Mouse (Mus musculus): ENCODE results near the gene Akap13. TPM values are rescaled to one million over a fixed set of nuclear protein-coding genes. Genes with fewer than 3 reads are reported as not detected.

Akap13 gene
- polyA plus RNA-seq, 1 experiment from 2014 or later = 17.4 TPM

DNA sequence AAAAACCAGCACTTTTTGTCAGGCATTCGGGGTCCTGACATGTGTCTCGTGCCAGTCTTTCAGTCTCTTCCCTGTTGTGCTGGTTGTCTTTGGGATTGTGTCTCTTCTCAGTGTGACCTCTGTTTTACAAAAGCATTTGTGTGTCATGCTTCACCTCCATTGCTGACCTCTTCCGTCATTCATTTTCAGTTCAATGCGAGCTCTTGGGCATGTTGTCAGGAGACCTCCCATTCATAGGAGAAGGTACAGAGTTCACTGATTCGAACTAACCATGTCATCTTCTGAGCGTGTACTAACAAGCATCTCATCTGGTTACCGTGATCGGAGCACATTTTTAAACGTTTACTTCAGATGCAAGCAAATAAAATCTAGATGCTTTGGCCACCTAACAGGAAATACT is 224.3 kb downstream of the Akap13 start:
- H3K36me3 ChIP-seq (ENCODE audit: control insufficient read depth, insufficient read depth) = peaks cover 13% of the 10 kb centered on the region
- no peak overlapping the region for H3K27ac ChIP-seq (ENCODE audit: low read depth, low read length)
- no peak overlapping the region for H3K9ac ChIP-seq (ENCODE audit: low read depth, low read length)
- no peaks in the 10 kb centered on the region for H3K4me1 ChIP-seq (replicated peaks; ENCODE audit: control insufficient read depth, insufficient read depth, low read length)
- H3K9me3 ChIP-seq (ENCODE audit: control insufficient read depth) = no peaks in the 10 kb centered on the region
- 78% methylated on average over 9 of the region's 9 CpGs for WGBS
- H3K27me3 ChIP-seq (replicated peaks; ENCODE audit: control insufficient read depth, insufficient read depth, low read length) = no peaks in the 10 kb centered on the region
- H3K4me2 ChIP-seq (replicated peaks; ENCODE audit: low read depth) = no peak overlapping the region
- no peak overlapping the region for H3K4me3 ChIP-seq (ENCODE audit: low read depth, low read length)
- no peak for ATAC-seq
- TF ChIP-seq CTCF (IDR thresholded peaks at IDR 0.05; ENCODE audit: low read depth) = no peak

GRCm38 (mm10) chr7:75682901-75683300 is 227.6 kb downstream of the Akap13 start:
- H3K27ac ChIP-seq (ENCODE audit: low read depth, low read length) = no peak overlapping the region
- WGBS = 97% methylated on average over 1 of the region's 1 CpGs
- H3K27me3 ChIP-seq (replicated peaks; ENCODE audit: control insufficient read depth, insufficient read depth, low read length) = no peaks in the 10 kb centered on the region
- H3K36me3 ChIP-seq (ENCODE audit: control insufficient read depth, insufficient read depth) = peaks cover 20% of the 10 kb centered on the region
- no peak for TF ChIP-seq CTCF (IDR thresholded peaks at IDR 0.05; ENCODE audit: low read depth)
- no peaks in the 10 kb centered on the region for H3K9me3 ChIP-seq (ENCODE audit: control insufficient read depth)
- H3K4me3 ChIP-seq (ENCODE audit: low read depth, low read length) = no peak overlapping the region
- no peak for ATAC-seq
- no peak overlapping the region for H3K9ac ChIP-seq (ENCODE audit: low read depth, low read length)
- H3K4me2 ChIP-seq (replicated peaks; ENCODE audit: low read depth) = no peak overlapping the region
- no peaks in the 10 kb centered on the region for H3K4me1 ChIP-seq (replicated peaks; ENCODE audit: control insufficient read depth, insufficient read depth, low read length)

DNA sequence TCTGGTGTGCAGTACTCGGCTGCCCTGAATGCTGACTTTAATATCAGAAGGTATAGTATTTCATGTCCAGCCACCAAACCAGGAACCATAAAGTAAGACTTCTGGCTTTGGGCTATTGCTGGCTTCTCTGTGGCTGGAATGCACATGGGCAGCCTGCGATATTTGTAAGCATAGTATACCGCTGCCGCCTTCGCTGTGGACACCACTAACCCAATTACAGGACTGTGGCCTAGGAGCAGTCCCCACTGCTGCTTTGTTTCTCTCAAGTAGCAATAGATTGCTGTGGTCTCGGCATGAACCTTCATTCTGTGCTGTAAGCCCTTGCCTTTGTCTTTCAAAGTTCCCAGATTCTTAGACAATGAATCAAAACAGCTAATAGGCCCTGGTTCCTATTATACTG is 228.1 kb downstream of the Akap13 start:
- WGBS = 91% methylated on average over 6 of the region's 6 CpGs
- Histone ChIP-seq H3K4me2 (replicated peaks; ENCODE audit: low read depth) (no peak overlapping the region), H3K9ac (ENCODE audit: low read depth, low read length) (no peak overlapping the region), H3K9me3 (ENCODE audit: control insufficient read depth) (no peaks in the 10 kb centered on the region), H3K27ac (ENCODE audit: low read depth, low read length) (no peak overlapping the region), H3K36me3 (ENCODE audit: control insufficient read depth, insufficient read depth) (peaks cover 21% of the 10 kb centered on the region), H3K4me3 (ENCODE audit: low read depth, low read length) (no peak overlapping the region), H3K4me1 (replicated peaks; ENCODE audit: control insufficient read depth, insufficient read depth, low read length) (no peaks in the 10 kb centered on the region), H3K27me3 (replicated peaks; ENCODE audit: control insufficient read depth, insufficient read depth, low read length) (no peaks in the 10 kb centered on the region)
- no peak for ATAC-seq
- no peak for TF ChIP-seq CTCF (IDR thresholded peaks at IDR 0.05; ENCODE audit: low read depth)

GRCm38 (mm10) chr7:75684976-75685375 is 229.6 kb downstream of the Akap13 start:
- H3K9me3 ChIP-seq (ENCODE audit: control insufficient read depth) = no peaks in the 10 kb centered on the region
- no peaks in the 10 kb centered on the region for H3K4me1 ChIP-seq (replicated peaks; ENCODE audit: control insufficient read depth, insufficient read depth, low read length)
- WGBS = 90% methylated on average over 3 of the region's 3 CpGs
- no peak for ATAC-seq
- H3K9ac ChIP-seq (ENCODE audit: low read depth, low read length) = no peak overlapping the region
- H3K27me3 ChIP-seq (replicated peaks; ENCODE audit: control insufficient read depth, insufficient read depth, low read length) = no peaks in the 10 kb centered on the region
- H3K27ac ChIP-seq (ENCODE audit: low read depth, low read length) = no peak overlapping the region
- no peak overlapping the region for H3K4me2 ChIP-seq (replicated peaks; ENCODE audit: low read depth)
- no peak overlapping the region for H3K4me3 ChIP-seq (ENCODE audit: low read depth, low read length)
- H3K36me3 ChIP-seq (ENCODE audit: control insufficient read depth, insufficient read depth) = peaks cover 27% of the 10 kb centered on the region
- TF ChIP-seq CTCF (IDR thresholded peaks at IDR 0.05; ENCODE audit: low read depth) = no peak

GRCm38 (mm10) chr7:75686046-75686826 is 230.9 kb downstream of the Akap13 start:
- TF ChIP-seq CTCF (IDR thresholded peaks at IDR 0.05; ENCODE audit: low read depth) = no peak
- Histone ChIP-seq H3K9me3 (ENCODE audit: control insufficient read depth) (no peaks in the 10 kb centered on the region), H3K27ac (ENCODE audit: low read depth, low read length) (no peak overlapping the region), H3K4me2 (replicated peaks; ENCODE audit: low read depth) (no peak overlapping the region), H3K9ac (ENCODE audit: low read depth, low read length) (no peak overlapping the region), H3K27me3 (replicated peaks; ENCODE audit: control insufficient read depth, insufficient read depth, low read length) (no peaks in the 10 kb centered on the region), H3K36me3 (ENCODE audit: control insufficient read depth, insufficient read depth) (peaks cover 27% of the 10 kb centered on the region), H3K4me3 (ENCODE audit: low read depth, low read length) (no peak overlapping the region), H3K4me1 (replicated peaks; ENCODE audit: control insufficient read depth, insufficient read depth, low read length) (no peaks in the 10 kb centered on the region)
- no peak for ATAC-seq
- WGBS = 85% methylated on average over 7 of the region's 7 CpGs

DNA sequence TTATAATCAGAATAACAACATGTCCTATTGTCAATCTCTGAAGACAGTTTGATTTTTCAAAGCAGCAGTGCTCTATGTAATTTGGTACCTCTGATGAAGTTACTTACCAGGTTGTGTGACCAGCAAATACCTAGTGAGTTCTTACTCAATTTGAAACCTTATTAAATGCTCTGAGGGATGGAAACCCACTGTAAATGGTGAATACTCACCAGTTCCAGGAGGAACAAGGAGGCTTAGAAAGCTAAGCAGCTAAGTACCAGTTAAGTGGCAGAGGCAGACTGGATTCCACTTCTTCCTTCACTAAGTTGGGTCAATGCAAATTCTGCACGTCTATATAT is 231.5 kb downstream of the Akap13 start:
- no peak overlapping the region for H3K9ac ChIP-seq (ENCODE audit: low read depth, low read length)

More for the DNA sequence above, 231.5 kb downstream of the Akap13 start:
- WGBS = 84% methylated on average over 1 of the region's 1 CpGs
- Histone ChIP-seq H3K27me3 (replicated peaks; ENCODE audit: control insufficient read depth, insufficient read depth, low read length) (no peaks in the 10 kb centered on the region), H3K27ac (ENCODE audit: low read depth, low read length) (no peak overlapping the region), H3K4me1 (replicated peaks; ENCODE audit: control insufficient read depth, insufficient read depth, low read length) (no peaks in the 10 kb centered on the region), H3K4me3 (ENCODE audit: low read depth, low read length) (no peak overlapping the region), H3K9me3 (ENCODE audit: control insufficient read depth) (no peaks in the 10 kb centered on the region), H3K4me2 (replicated peaks; ENCODE audit: low read depth) (no peak overlapping the region), H3K36me3 (ENCODE audit: control insufficient read depth, insufficient read depth) (peaks cover 27% of the 10 kb centered on the region)
- TF ChIP-seq CTCF (IDR thresholded peaks at IDR 0.05; ENCODE audit: low read depth) = no peak
- no peak for ATAC-seq

Data from intestine, postnatal 0 days (tissue).